Mouse (Mus musculus): ENCODE measurements at regions not wholly inside any gene's neighbourhood (a gene's known extent, or its start where the extent isn't known, plus 50 kb on each side); places are given as distances from the start of the nearest gene placed in this dataset.

DNA sequence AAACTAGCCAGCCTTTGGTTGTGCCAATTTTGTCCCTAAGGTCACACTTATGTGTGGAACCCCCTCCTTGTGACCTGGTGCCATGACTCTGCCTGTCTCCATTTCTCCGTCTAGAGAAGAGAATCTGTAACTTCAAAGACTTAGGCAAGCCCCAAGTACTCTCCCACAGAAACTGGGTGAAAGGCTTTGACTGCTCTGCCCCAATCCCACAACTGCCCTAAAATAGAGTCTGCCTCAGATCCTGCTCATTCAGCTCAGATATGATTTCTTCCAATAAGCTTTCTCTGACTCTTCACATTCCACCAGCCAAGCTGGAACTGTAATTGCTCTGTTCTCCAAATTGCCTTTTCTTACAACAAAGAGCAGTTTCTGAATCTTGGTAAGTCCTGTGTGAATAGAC, 107.4 kb upstream of the Bcl6 start:
- no peak for DNase-seq (ENCODE audit: low read depth, low spot score)

- no peak for DNase-seq (ENCODE audit: low read depth, low spot score)
These were observed 107.0 kb upstream of the Bcl6 start for GRCm38 (mm10) chr16:24095630-24096029.

- DNase-seq (ENCODE audit: low read depth, low spot score), result no peak
These were observed 105.9 kb upstream of the Bcl6 start for GRCm38 (mm10) chr16:24094566-24094965.

DNA sequence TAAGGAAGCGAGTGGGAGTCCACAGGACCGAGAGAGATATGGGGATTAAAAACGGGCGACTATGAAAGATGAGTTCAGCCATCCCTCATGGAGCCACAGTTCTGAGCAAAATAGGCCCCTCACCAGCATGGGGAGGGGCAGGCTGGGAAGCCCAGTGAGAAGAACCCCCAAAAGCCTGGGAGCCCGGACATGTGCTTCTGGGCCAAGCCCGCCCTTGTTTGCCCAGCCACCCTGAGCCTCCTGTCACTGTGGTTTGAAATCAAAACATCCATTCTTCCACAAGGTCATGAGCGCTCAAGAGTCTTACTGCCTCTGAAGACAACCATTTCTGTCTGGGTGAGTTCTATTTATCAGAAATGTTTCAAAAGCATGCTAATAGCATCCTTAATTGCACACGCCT, 105.0 kb upstream of the Bcl6 start:
- no peak for DNase-seq (ENCODE audit: low read depth, low spot score)

DNA sequence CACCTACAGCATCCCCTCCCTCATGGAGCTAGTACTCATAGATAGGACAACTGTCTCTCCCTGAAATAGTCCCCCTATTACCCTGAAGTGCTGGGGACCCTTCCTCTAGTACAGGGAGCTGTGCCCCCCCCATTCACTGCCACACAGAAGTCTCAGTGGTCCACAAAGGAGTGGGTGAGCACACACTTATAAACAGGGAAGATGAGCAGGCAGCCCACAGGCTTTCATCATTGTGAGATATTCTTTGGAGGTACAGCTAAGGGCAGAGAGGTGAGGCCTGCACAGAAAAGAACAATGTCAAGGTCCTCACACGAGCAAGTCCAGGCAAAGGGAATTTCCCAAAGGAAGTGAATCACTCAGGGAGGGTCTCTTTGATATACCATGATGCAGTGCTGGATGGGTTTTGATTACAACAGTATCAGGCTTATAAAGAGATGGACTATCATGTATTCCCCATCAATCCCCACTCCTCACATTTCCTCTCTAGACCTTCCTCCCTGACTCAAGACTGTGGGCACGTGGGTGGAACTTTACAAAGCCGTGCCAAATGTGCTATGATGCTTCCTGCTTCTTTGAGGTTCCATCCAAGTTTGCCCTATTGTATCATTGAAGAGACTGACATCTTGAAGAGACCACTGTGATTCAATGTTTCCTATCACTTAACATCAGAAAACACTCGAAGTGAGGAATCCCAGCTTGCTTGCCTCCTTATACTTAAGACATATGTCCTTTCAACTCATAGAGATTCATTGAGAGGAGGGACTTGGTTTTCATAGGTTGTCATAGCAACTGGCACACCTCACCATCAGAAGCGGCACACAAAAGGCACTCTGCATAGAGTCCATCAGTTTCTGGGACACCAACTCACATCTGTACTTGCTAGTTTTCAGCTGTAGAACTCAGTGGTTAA, 104.2 kb upstream of the Bcl6 start:
- DNase-seq (ENCODE audit: low read depth, low spot score), result no peak

GRCm38 (mm10) chr16:24092136-24092535, 103.5 kb upstream of the Bcl6 start:
- no peak for DNase-seq (ENCODE audit: low read depth, low spot score)

- DNase-seq (ENCODE audit: low read depth, low spot score), result no peak
These were observed 102.3 kb upstream of the Bcl6 start for GRCm38 (mm10) chr16:24090981-24091380.

- no peak for DNase-seq (ENCODE audit: low read depth, low spot score)
These were observed 101.4 kb upstream of the Bcl6 start for GRCm38 (mm10) chr16:24089840-24090762.

GRCm38 (mm10) chr16:24083966-24084365, 95.3 kb upstream of the Bcl6 start:
- no peak for DNase-seq (ENCODE audit: low read depth, low spot score)

DNA sequence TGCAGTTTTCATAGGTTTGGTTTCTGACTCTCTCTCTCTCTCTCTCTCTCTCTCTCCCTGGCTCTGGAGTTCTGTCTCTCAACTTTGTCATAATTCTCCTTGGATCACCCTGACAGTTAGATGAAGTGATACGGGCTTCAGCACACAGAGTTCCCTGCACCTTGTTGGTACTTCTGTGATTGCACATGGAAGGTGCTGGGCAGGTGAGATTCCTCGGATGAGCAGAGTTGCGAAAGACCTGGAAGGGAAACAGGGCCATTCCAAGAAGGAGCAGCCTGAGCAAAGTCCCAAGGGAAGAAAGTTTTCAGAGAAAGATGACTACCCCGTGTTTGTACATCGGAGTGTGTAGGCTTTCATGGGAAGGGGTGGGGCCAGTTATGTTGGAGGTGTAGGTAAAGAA, 91.8 kb upstream of the Bcl6 start:
- DNase-seq (ENCODE audit: low read depth, low spot score), result no peak

GRCm38 (mm10) chr16:24078622-24079021, 90.0 kb upstream of the Bcl6 start:
- DNase-seq (ENCODE audit: low read depth, low spot score), result no peak

- no peak for DNase-seq (ENCODE audit: low read depth, low spot score)
These were observed 88.8 kb upstream of the Bcl6 start for GRCm38 (mm10) chr16:24077428-24077827.

- DNase-seq (ENCODE audit: low read depth, low spot score), result no peak
These were observed 88.1 kb upstream of the Bcl6 start for GRCm38 (mm10) chr16:24076799-24077136.

DNA sequence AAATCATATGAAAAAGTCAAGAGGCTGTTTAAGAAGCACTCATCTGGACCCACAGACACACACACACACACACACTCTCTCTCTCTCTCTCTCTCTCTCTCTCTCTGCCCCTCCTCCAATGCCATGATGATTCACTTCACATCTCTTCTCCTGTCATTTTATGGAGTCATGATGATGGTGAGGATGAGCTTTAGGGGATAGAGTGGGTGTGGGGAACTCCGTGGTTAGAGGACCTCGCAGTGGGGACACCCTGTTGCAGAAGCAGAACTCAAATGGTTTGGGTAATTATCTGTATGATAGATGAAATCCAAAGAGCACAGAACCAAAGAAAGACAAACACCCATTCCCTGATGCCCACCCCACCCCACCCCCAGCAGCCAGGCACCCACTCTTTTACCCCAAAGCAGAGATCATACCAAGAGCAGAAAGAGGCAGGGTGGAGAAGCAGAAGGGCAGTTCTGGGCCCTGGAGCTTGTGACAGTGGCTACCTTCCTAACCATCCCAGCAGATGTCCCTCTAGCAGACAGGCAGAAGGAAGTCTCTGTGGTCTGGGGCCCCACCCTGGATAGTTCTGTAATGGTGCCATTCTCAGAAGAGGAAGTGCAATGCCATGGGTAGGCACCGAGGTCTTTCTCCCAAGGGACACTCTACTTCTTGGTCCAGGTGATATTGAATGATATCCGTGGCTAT, 87.6 kb upstream of the Bcl6 start:
- DNase-seq (ENCODE audit: low read depth, low spot score), result no peak

GRCm38 (mm10) chr16:24073613-24074244, 85.1 kb upstream of the Bcl6 start:
- no peak for DNase-seq (ENCODE audit: low read depth, low spot score)

DNA sequence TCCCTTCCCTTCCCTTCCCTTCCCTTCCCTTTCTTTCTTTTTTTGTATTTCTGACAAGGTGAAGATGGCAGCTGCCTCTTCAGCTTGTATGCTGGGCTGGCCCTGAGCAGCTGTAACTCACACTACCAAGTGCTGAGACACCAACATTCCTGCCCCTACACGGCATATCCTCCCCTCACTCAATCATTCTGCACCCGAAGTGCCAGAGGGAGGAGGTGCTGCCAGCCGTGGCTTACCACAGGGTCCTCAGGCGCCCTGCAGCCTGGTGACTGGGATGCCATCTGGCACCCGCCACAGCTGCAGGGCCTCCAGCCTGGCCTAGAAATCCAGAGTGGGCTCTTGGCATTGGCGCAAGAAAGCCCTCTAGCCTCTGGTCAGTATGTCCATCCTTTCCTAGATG, 84.4 kb upstream of the Bcl6 start:
- DNase-seq (ENCODE audit: low read depth, low spot score), result no peak

- no peak for DNase-seq (ENCODE audit: low read depth, low spot score)
These were observed 80.8 kb upstream of the Bcl6 start for GRCm38 (mm10) chr16:24069411-24069810.

DNA sequence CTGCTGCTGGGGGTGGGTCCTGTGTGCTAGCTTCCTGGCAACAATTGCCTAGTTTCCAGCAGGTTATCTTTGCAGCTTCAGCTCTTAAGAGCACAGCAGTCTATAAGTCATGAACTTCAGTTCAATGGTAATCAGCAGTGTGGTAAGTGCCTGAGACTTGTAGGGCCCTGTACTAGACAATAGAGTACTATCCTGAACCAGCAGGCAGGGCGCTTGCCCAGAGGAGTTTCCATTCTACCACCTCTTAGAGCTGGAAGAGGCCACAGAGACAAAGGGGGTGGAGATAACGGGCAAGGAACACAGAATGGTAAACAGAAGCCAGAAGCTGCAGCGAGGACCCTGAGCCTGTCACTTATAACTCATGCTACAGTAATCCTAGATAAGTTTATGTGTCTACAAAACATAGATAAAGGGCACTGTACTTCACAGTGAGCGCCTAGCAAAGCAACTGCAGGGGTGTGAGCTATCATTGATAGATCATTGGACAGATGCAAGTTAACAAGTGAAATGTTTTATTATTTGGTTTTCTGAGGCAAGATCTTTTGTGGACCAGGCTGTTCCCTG, 79.7 kb upstream of the Bcl6 start:
- DNase-seq (ENCODE audit: low read depth, low spot score), result no peak

DNA sequence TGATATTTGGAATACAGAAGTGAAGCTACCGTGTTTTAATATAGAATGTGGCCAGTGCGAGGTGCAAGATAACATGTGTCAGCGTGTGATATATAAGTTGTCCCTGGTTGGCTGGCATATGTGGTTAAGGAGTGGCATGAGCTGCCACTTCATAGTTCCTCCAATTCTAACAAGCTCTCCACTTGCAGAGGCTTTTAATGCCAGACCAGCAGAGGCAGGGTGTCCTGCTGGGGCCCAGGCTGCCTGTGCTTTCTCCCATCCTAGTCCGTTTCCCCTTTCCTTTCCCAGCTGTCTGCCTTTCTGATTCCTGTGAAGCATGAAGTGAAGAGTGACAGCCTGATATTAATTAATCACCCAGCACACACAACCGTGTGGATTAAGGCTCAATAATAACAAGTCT, 73.7 kb upstream of the Bcl6 start:
- no peak for DNase-seq (ENCODE audit: low read depth, low spot score)

DNA sequence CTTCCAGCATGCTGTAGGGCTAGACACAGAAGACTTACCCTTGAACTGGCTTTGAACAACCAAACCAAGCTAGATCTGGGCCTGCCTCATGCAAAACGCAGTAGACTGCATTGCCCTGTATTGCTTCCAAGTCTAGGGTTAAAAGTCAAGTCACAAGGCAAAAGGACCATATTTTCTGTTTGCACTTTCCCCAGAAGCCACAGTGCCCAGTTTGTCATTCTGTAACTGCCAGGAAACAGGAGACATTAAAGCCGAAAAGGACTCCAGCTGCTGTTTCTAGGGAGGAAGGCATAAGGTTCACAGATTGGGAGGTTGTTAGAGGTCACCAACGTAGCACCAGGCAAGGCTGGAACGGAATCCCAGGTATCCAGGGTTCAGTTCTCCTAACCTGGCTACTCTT, 72.8 kb upstream of the Bcl6 start:
- DNase-seq (ENCODE audit: low read depth, low spot score), result no peak

DNA sequence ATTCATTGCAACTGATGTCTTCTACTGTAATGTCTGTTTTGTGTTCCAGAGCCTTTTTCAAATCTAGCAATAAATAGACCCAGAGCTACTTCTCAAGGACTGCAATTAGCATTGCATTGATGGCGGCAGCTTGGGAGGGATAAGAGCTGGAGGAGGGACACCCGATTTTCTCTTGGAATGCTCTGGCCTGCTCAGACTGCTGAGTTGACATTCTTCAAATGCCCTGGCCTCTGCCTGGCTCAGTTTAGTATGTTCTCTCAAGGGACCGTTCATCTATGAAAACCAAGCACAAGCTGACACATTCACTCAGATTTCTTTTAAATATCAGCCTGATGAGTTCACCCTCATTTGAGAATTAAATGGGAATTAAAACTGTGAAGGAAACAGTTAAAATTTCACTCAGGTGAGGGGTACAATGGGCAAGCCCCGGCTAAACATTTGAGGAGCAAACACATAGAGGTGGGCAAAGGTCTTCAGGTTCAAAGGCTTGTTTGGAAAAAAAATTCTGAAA, 70.5 kb upstream of the Bcl6 start:
- DNase-seq (ENCODE audit: low read depth, low spot score), result no peak
